Mouse (Mus musculus) layer of hippocampus, postnatal 14 days (tissue): ENCODE measurements around the gene Tmem106b. TPM values are rescaled to one million over a fixed set of nuclear protein-coding genes. Genes with fewer than 3 reads are reported as not detected.

ENCODE experiments used
- DNase-seq, 2 experiments: peaks; one replicate each; pipeline ENCODE4 v3.0.0; 2021 to 2022; ENCODE audit warnings: low spot score in 2 of 2, mixed read lengths in 1 of 2
- long read RNA-seq, 2 experiments: library from polyadenylated mRNA; stranded (forward); transcript quantifications; one replicate each; pipeline ENCODE4 v2.0.0; 2021
- total RNA-seq, 2 experiments: library from RNA; stranded (reverse); gene quantifications; 2 replicates each; pipeline ENCODE4 v1.2.3; 2021

The Tmem106b gene
- 100 to 1,000 TPM; 156 to 164 TPM for total RNA-seq
- long read RNA-seq, experiment 1, full-length matches to known transcripts = 40 of 54 reads
- long read RNA-seq, experiment 1, partial matches to known transcripts = 1 of 54 reads
- long read RNA-seq, experiment 1, other reads (novel, unspliced or antisense) = 13 of 54 reads
- long read RNA-seq, experiment 2, full-length matches to known transcripts = 40 of 57 reads
- long read RNA-seq, experiment 2, partial matches to known transcripts = 2 of 57 reads
- long read RNA-seq, experiment 2, other reads (novel, unspliced or antisense) = 15 of 57 reads

GRCm38 (mm10) chr6:13069302-13070146 is at the start of gene Tmem106b:
TSS of gene Tmem106b (plus strand) at chr6:13069759.
- peak; percentile 94 to 97 for DNase-seq

GRCm38 (mm10) chr6:13021245-13022100 is 48.1 kb upstream of the Tmem106b start:
- no peak for DNase-seq

- DNase-seq = no peak
Observed at GRCm38 (mm10) chr6:13030558-13030957, 39.0 kb upstream of the Tmem106b start.

- DNase-seq = peak; percentile 12 to 34
Observed at GRCm38 (mm10) chr6:13030961-13031360, 38.6 kb upstream of the Tmem106b start.

- no peak for DNase-seq
Observed at GRCm38 (mm10) chr6:13052408-13053200, 17.0 kb upstream of the Tmem106b start.

GRCm38 (mm10) chr6:13061276-13062039 is 8.1 kb upstream of the Tmem106b start:
- no peak for DNase-seq

GRCm38 (mm10) chr6:13062063-13062462 is 7.5 kb upstream of the Tmem106b start:
- DNase-seq = no peak

- DNase-seq = no peak
Observed at GRCm38 (mm10) chr6:13062691-13063255, 6.8 kb upstream of the Tmem106b start.

GRCm38 (mm10) chr6:13070147-13070425 is 527 bp downstream of the Tmem106b start:
- no peak for DNase-seq

- DNase-seq = peak; percentile 6 to 7
Observed at GRCm38 (mm10) chr6:13070485-13070884, 926 bp downstream of the Tmem106b start.

GRCm38 (mm10) chr6:13073036-13073435 is 3.5 kb downstream of the Tmem106b start:
- no peak for DNase-seq

GRCm38 (mm10) chr6:13073876-13074275 is 4.3 kb downstream of the Tmem106b start:
- no peak for DNase-seq

GRCm38 (mm10) chr6:13082881-13083280 is 13.3 kb downstream of the Tmem106b start:
- DNase-seq = peak; percentile 28 to 63

- DNase-seq = peak in 1 of 2 experiments; percentile 54
Observed at GRCm38 (mm10) chr6:13096656-13097435, 27.3 kb downstream of the Tmem106b start.

- DNase-seq = no peak
Observed at GRCm38 (mm10) chr6:13100137-13100536, 30.6 kb downstream of the Tmem106b start.

GRCm38 (mm10) chr6:13108662-13109061 is 39.1 kb downstream of the Tmem106b start:
- no peak for DNase-seq

- no peak for DNase-seq
Observed at GRCm38 (mm10) chr6:13137255-13137654, 67.7 kb downstream of the Tmem106b start.
